Mouse (Mus musculus): Measurements from ENCODE around the gene Samd4b. TPM values are rescaled to one million over a fixed set of nuclear protein-coding genes. Genes with fewer than 3 reads are reported as not detected.
"Not testable (repeated sequence)": the region's sequence is repeated elsewhere in the genome, so short reads cannot be mapped to it uniquely, and the experiment has no call there.

Gene Samd4b
- polyA plus RNA-seq, 1 experiment from 2014 or later = 18.9 TPM

DNA sequence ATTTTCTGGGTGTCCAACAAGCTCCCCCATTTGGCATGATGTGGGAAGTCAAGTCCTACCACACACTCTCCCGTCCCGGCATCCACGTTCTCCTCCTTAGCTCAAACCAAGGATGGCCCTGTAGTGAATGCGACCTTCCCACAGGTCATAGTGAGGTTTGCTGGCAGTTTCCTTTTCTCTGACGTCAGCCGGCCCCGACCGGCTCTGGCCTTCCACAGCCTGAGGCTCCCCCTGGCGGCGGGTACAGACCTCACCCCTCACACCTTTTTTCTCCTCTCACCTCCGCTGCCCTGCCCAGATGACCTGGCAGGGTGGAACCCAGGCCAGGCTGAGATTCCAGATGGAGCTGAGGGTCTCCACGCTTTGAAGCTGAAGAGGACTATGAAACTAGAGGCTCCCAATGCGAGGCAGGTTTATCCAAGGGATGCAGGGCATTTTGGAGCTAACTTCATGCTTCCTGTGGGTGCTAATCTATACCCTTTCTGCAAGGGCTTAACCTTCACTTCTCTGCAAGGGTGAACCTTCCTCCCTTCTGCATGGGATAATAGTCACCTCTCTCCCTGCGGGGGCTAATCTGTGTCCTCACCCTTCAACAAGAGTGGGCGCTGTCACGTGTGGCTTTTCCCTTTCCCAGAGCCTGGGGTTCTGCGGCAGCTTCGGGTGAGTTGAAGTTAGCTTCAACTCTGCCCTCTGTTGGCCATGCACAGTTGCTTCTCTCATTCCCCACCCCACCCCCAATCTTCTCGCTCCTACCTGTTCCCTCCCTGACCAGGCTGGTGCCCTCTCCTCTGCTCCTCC, 69.8 kb downstream of the Samd4b start:
- Histone ChIP-seq H3K27me3 (replicated peaks) (no peaks in the 10 kb centered on the region), H3K4me3 (replicated peaks) (no peak overlapping the region), H3K9ac (no peak overlapping the region), H3K9me3 (no peaks in the 10 kb centered on the region), H3K4me2 (replicated peaks) (peak overlapping the region; percentile 40; the same call in 1 of the 2 replicates), H3K27ac (no peak overlapping the region), H3K36me3 (no peaks in the 10 kb centered on the region), H3K4me1 (replicated peaks) (0 out of 2 replicates have a peak, but pooled peaks cover 2% of the 10 kb centered on the region)
- 9% methylated on average over 19 of the region's 19 CpGs for WGBS
- peak; percentile 84 for ATAC-seq

DNA sequence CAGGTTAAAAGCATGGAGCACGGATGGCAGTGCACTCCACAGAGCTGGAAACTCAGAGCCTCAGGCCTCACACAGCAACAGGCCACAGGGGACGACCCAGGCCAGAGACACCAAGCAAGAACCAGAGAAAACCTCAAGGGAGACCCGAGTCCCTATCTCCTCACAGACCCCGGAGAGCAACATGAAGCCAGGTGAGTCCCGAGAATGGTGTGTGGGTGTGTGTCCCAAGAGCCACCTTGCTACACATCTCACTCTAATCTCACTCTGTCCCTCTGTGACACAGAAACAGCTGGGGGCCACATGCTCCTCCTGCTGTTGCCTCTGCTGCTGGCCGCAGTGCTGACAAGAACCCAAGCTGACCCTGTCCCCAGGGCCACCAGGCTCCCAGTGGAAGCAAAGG, 75.4 kb downstream of the Samd4b start, which contains the start of gene Ifnl3:
Gene Ifnl3, plus strand, starts transcription at position 301 of the 400 bp plus-strand sequence.
- H3K4me3 ChIP-seq (replicated peaks); H3K4me1 ChIP-seq (replicated peaks); H3K4me2 ChIP-seq (replicated peaks); H3K9me3 ChIP-seq; ATAC-seq; H3K27me3 ChIP-seq (replicated peaks); H3K27ac ChIP-seq; H3K36me3 ChIP-seq; H3K9ac ChIP-seq: not testable (repeated sequence)
- WGBS = 66% methylated on average over 5 of the region's 6 CpGs

DNA sequence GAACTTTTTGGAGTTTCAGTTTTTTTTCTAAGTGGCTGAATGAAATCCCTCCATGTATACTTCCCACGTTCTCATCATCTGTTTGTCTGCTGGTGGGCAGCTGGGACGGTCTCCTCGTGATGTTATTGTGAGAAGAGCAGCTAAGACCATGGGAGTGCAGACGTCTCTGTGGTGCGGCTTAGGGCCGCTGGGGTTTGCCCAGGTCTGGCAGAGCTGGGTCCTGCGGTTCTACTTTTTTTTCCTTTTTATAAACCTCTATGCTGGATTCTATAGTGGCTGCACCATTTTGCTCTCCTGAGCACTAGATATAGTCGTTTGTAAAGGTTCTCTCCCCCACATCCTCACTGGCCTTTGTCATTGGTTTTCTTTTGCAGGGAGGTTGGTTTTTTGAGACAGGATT, 86.5 kb downstream of the Samd4b start:
- no peak overlapping the region for H3K4me2 ChIP-seq (replicated peaks)
- 68% methylated on average over 8 of the region's 8 CpGs for WGBS
- no peak overlapping the region for H3K9ac ChIP-seq
- H3K36me3 ChIP-seq = no peaks in the 10 kb centered on the region
- H3K27me3 ChIP-seq (replicated peaks) = no peaks in the 10 kb centered on the region
- H3K4me1 ChIP-seq (replicated peaks) = no peaks in the 10 kb centered on the region
- H3K9me3 ChIP-seq = no peaks in the 10 kb centered on the region
- ATAC-seq = no peak
- no peak overlapping the region for H3K4me3 ChIP-seq (replicated peaks)
- no peak overlapping the region for H3K27ac ChIP-seq

DNA sequence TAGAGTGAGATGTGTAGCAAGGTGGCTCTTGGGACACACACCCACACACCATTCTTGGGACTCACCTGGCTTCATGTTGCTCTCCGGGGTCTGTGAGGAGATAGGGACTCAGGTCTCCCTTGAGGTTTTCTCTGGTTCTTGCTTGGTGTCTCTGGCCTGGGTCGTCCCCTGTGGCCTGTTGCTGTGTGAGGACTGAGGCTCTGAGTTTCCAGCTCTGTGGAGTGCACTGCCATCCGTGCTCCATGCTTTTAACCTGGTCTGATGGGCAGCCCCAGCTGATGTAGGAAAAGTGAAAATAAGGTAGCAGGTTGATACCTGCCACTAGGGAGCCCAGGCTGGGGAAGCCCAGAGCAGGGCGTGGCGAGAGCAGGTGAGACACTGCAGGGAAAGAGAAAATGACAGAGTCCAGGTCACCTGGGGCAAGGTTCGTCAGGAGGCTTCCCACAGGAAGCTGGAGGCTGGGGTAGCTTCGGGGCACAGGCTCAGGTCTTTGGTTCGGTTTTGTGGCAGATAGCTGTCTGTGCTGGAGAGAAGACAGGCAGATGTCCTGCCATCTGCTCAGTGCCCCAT, 87.5 kb downstream of the Samd4b start, which contains the start of gene Ifnl2:
Gene Ifnl2, minus strand, starts transcription at position 51 of the 570 bp plus-strand sequence.
- H3K4me2 ChIP-seq (replicated peaks); H3K9me3 ChIP-seq; H3K4me1 ChIP-seq (replicated peaks); H3K36me3 ChIP-seq; H3K9ac ChIP-seq; H3K27me3 ChIP-seq (replicated peaks); H3K27ac ChIP-seq; H3K4me3 ChIP-seq (replicated peaks): not testable (repeated sequence)
- ATAC-seq = peak; percentile 41
- WGBS = 55% methylated on average over 8 of the region's 8 CpGs

DNA sequence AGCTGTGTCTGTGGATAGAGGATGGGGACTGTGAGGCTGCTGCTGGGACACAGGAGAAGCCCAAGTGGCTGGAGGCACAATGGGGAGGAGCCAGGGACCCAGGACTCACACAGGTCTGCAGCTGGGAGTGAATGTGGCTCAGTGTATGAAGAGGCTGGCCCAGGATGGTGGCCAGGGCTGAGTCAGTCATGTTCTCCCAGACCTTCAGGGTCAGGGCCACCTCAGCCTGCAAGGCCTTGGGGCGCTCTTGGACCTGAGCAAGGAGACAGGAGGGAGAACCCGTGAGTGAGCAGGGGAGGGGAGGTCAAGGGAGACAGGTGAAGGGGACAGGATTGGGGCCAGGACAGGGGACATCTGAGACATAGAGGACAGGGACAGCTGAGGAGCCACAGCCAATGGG, 88.8 kb downstream of the Samd4b start:
- 70% methylated on average over 2 of the region's 2 CpGs for WGBS
- H3K4me3 ChIP-seq (replicated peaks); H3K27ac ChIP-seq; H3K9me3 ChIP-seq; H3K9ac ChIP-seq; H3K36me3 ChIP-seq; ATAC-seq; H3K27me3 ChIP-seq (replicated peaks); H3K4me2 ChIP-seq (replicated peaks); H3K4me1 ChIP-seq (replicated peaks): not testable (repeated sequence)

DNA sequence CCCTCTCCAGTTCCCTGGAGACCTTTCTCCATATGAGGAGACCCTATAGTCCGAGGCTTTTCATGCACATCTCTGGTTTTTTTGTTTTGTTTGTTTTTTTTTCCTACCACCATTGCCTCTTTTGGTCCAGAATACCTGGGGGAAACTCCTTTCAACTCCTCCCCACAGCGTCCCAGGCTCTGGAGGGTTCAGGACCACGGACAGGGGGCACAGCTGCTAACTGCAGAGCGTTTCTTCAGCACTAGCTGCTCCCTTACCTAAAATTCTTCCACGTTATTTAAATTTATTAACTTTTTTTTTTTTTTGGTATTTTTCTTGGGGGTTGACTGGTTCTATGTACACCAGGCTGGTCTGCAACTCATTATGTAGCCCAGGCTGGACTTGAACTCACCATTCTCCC, 92.4 kb downstream of the Samd4b start:
- no peak overlapping the region for H3K4me3 ChIP-seq (replicated peaks)
- no peak overlapping the region for H3K9ac ChIP-seq
- no peaks in the 10 kb centered on the region for H3K9me3 ChIP-seq
- H3K36me3 ChIP-seq = no peaks in the 10 kb centered on the region
- H3K4me1 ChIP-seq (replicated peaks) = no peaks in the 10 kb centered on the region
- no peaks in the 10 kb centered on the region for H3K27me3 ChIP-seq (replicated peaks)
- H3K27ac ChIP-seq = no peak overlapping the region
- no peak for ATAC-seq
- no peak overlapping the region for H3K4me2 ChIP-seq (replicated peaks)
- WGBS = 5% methylated on average over 5 of the region's 5 CpGs

DNA sequence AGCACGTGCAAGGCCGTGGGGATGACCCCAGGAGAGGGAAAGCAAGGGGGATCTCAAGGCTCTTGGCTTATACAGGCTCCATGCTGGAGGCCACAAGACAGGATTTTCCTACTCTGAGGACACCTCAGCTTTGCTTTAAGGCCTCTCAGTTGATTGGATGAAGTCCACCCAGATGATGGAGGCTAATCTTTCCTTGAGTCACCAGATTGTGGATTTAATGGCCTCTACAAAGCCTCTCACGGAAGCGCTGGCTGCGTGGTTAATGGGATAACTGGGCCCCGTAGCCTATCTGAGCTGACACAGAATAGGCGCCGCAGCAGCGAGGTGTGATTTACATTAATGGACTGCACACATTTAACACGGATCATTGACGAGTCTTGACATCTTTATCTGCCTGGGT, 102.5 kb downstream of the Samd4b start:
- 69% methylated on average over 11 of the region's 11 CpGs for WGBS
- no peak for ATAC-seq

DNA sequence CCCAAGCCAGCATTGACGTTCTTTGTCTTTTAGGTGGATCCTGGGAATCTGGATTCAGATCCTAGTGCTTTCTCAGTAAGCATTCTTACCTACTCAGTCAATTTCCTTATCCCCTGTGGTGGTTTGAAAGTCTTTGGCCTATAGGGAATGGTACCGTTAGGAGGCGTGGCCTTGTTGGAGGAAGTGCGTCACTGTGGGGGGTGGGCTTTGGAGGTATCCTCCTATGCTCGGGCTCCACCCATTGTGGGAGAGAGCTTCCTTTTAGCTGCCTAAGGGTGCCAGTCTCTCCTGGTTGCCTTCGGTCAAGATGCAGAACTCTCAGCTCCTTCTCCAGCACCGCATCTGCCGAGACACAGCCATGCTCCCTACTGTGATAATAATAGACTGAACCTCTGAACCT, 105.6 kb downstream of the Samd4b start:
- no peaks in the 10 kb centered on the region for H3K9me3 ChIP-seq
- H3K4me2 ChIP-seq (replicated peaks) = no peak overlapping the region
- WGBS = 83% methylated on average over 8 of the region's 8 CpGs
- H3K9ac ChIP-seq = no peak overlapping the region
- no peaks in the 10 kb centered on the region for H3K36me3 ChIP-seq
- peaks cover 5% of the 10 kb centered on the region for H3K4me1 ChIP-seq (replicated peaks)
- no peak overlapping the region for H3K27ac ChIP-seq
- ATAC-seq = no peak
- no peaks in the 10 kb centered on the region for H3K27me3 ChIP-seq (replicated peaks)
- no peak overlapping the region for H3K4me3 ChIP-seq (replicated peaks)

More for the DNA sequence above, 102.5 kb downstream of the Samd4b start:
- Histone ChIP-seq H3K27me3 (replicated peaks) (no peaks in the 10 kb centered on the region), H3K4me3 (replicated peaks) (no peak overlapping the region), H3K9ac (no peak overlapping the region), H3K27ac (no peak overlapping the region), H3K36me3 (no peaks in the 10 kb centered on the region), H3K9me3 (no peaks in the 10 kb centered on the region), H3K4me2 (replicated peaks) (no peak overlapping the region), H3K4me1 (replicated peaks) (no peaks in the 10 kb centered on the region)

DNA sequence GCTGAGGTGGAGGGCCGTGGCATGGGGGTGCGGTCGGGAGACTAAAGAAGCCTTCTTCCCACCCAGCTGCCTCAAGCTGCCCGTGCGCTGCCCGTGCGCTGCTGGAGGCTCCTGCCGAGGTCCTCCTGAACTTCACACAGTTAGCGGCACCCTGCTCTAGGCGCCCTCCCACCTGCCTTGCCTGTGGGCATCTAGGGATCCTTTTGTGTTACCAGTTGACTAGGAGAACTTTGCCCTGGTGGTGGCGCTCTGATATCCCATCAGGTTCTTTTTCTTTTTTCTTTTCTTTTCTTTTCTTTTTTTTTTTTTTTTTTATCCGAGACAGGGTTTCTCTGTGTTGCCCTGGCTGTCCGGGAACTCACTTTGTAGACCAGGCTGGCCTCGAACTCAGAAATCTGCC, 107.0 kb downstream of the Samd4b start:
- H3K9me3 ChIP-seq = no peaks in the 10 kb centered on the region
- no peak overlapping the region for H3K9ac ChIP-seq
- peaks cover 5% of the 10 kb centered on the region for H3K4me1 ChIP-seq (replicated peaks)
- H3K36me3 ChIP-seq = no peaks in the 10 kb centered on the region
- ATAC-seq = 0 out of 2 replicates have a peak, but pooled peaks have one; percentile 21
- H3K27ac ChIP-seq = no peak overlapping the region
- H3K4me2 ChIP-seq (replicated peaks) = peak overlapping the region; percentile 36
- 32% methylated on average over 14 of the region's 14 CpGs for WGBS
- no peaks in the 10 kb centered on the region for H3K27me3 ChIP-seq (replicated peaks)
- H3K4me3 ChIP-seq (replicated peaks) = no peak overlapping the region

DNA sequence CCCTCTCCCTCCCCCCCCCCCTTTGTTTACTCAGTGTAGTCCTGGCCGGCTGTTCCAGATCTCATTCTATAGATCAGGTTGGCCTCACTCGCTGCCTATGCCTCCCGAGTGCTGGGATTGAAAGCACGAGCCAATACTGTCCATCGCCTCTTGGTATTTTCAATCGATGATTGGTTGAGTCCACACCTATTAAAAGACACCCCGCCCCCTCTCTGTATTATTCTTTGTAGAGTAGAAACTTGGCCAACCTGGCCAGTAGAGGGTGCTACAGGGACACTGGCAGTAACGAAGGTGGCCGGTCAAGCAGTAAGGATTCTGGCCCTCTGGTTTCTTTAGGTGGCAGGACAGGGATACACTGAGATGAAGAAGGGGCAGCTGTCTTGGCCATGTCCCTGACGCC, 107.5 kb downstream of the Samd4b start:
- Histone ChIP-seq H3K4me1 (replicated peaks) (peaks cover 5% of the 10 kb centered on the region), H3K27me3 (replicated peaks) (no peaks in the 10 kb centered on the region), H3K36me3 (no peaks in the 10 kb centered on the region), H3K4me2 (replicated peaks) (peak overlapping the region; percentile 36), H3K9ac (no peak overlapping the region), H3K9me3 (no peaks in the 10 kb centered on the region), H3K27ac (no peak overlapping the region), H3K4me3 (replicated peaks) (no peak overlapping the region)
- ATAC-seq = peak; percentile 82
- 2% methylated on average over 10 of the region's 10 CpGs for WGBS

DNA sequence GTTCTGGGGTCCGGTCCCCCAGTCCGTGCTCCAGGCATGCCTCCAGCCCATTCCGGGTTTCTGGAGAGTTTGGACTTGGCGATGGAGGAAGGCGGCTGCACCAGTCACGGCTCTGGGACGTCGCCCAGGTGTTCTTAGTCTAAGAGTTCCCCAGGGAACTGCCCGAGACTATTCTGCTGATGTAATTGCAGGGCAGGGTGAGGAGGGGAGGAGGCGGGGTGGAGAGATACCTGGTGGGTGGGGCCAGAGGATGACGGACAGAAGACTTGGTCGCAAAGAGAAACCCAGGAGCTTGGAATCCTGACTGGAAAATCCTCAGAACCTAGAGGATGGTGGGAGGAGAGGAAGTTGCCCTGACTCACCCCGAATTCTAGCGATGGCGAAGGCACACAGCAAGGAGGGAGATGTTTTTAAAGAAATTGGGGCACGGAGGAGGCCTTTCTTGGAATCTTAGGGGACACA, 109.9 kb downstream of the Samd4b start:
- Histone ChIP-seq H3K4me3 (replicated peaks) (peak overlapping the region; percentile 21), H3K9me3 (no peaks in the 10 kb centered on the region), H3K9ac (no peak overlapping the region), H3K27ac (0 out of 2 replicates have a peak overlapping the region, but pooled peaks have one; percentile 13), H3K4me2 (replicated peaks) (peak overlapping the region; percentile 59), H3K27me3 (replicated peaks) (no peaks in the 10 kb centered on the region), H3K36me3 (no peaks in the 10 kb centered on the region), H3K4me1 (replicated peaks) (peaks cover 5% of the 10 kb centered on the region)
- ATAC-seq = peak; percentile 87
- WGBS = 3% methylated on average over 16 of the region's 16 CpGs

DNA sequence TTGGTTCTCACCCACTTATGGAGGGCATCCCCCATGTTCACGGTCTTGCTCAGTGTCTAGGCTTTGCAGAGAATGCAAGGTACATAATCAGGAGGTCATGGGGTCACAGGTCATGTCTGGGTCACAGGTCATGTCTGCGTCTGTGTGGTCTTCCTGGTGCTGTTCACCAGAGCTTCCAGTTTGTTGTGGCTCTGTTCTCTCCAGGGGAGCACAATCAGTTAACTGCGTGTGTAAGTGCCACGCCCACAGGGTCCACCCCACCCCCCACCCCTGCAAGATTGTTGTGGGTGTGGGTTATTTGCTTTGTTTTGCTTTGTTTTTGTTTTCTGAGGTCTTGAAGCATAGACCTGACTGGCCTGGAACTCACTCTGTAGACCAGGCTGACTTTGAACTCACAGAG, 113.8 kb downstream of the Samd4b start:
- 23% methylated on average over 4 of the region's 4 CpGs for WGBS
- Histone ChIP-seq H3K27ac (no peak overlapping the region), H3K9ac (no peak overlapping the region), H3K27me3 (replicated peaks) (no peaks in the 10 kb centered on the region), H3K4me1 (replicated peaks) (peaks cover 7% of the 10 kb centered on the region), H3K36me3 (no peaks in the 10 kb centered on the region), H3K4me3 (replicated peaks) (no peak overlapping the region), H3K9me3 (no peaks in the 10 kb centered on the region), H3K4me2 (replicated peaks) (no peak overlapping the region)
- no peak for ATAC-seq
